Mouse (Mus musculus): ENCODE data around the gene Dgki. TPM values are rescaled to one million over a fixed set of nuclear protein-coding genes. Genes with fewer than 3 reads are reported as not detected.

Dgki gene
- polyA plus RNA-seq, 1 experiment, result 2.0 TPM

GRCm38 (mm10) chr6:37325076-37325475, 25.1 kb upstream of the Dgki start:
- H3K27me3 ChIP-seq (ENCODE audit: control insufficient read depth, insufficient read depth, low read length, poor library complexity, severe bottlenecking), result no peaks in the 10 kb centered on the region
- no peak overlapping the region for H3K9ac ChIP-seq (ENCODE audit: low read depth, poor library complexity, severe bottlenecking)
- H3K4me1 ChIP-seq (ENCODE audit: control insufficient read depth, insufficient read depth, low read length), result peaks cover 4% of the 10 kb centered on the region
- H3K36me3 ChIP-seq (ENCODE audit: control insufficient read depth, insufficient read depth, low read length, poor library complexity, severe bottlenecking), result no peaks in the 10 kb centered on the region
- H3K27ac ChIP-seq (ENCODE audit: insufficient read depth, low read length), result no peak overlapping the region
- H3K4me3 ChIP-seq (ENCODE audit: low read depth, low read length), result no peak overlapping the region
- no peaks in the 10 kb centered on the region for H3K9me3 ChIP-seq (replicated peaks; ENCODE audit: control insufficient read depth, insufficient read depth, low read length, poor library complexity, severe bottlenecking)
- TF ChIP-seq EP300 (IDR thresholded peaks at IDR 0.05; ENCODE audit: insufficient read depth, low read depth, low read length) (no peak), POLR2A (IDR thresholded peaks at IDR 0.05; ENCODE audit: insufficient read depth, low read length) (no peak), CTCF (IDR thresholded peaks at IDR 0.05; ENCODE audit: low read depth, low read length) (no peak)

DNA sequence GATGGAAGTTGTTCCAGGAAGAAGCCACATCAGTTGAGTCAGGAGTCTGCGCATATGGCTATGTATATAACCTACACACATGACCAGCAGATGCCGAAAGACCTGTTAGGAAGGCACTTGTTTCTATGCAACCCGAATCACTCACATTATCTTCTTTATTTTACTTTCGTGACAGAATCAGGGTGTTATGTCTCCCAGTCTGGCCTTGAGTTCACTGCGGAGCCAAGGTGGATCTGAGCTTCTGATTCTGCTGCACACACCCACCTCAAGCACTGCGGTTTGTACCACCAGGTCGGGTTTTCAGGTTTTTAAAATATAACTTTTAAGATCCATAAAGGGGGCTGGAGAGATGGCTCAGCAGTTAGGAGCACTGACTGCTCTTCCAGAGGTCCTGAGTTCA, 22.7 kb upstream of the Dgki start:
- Histone ChIP-seq H3K9me3 (replicated peaks; ENCODE audit: control insufficient read depth, insufficient read depth, low read length, poor library complexity, severe bottlenecking) (no peaks in the 10 kb centered on the region), H3K36me3 (ENCODE audit: control insufficient read depth, insufficient read depth, low read length, poor library complexity, severe bottlenecking) (no peaks in the 10 kb centered on the region), H3K4me3 (ENCODE audit: low read depth, low read length) (no peak overlapping the region), H3K4me1 (ENCODE audit: control insufficient read depth, insufficient read depth, low read length) (peaks cover 4% of the 10 kb centered on the region), H3K9ac (ENCODE audit: low read depth, poor library complexity, severe bottlenecking) (no peak overlapping the region), H3K27me3 (ENCODE audit: control insufficient read depth, insufficient read depth, low read length, poor library complexity, severe bottlenecking) (no peaks in the 10 kb centered on the region), H3K27ac (ENCODE audit: insufficient read depth, low read length) (no peak overlapping the region)
- TF ChIP-seq CTCF (IDR thresholded peaks at IDR 0.05; ENCODE audit: low read depth, low read length) (no peak), POLR2A (IDR thresholded peaks at IDR 0.05; ENCODE audit: insufficient read depth, low read length) (no peak), EP300 (IDR thresholded peaks at IDR 0.05; ENCODE audit: insufficient read depth, low read depth, low read length) (no peak)

- no peaks in the 10 kb centered on the region for H3K36me3 ChIP-seq (ENCODE audit: control insufficient read depth, insufficient read depth, low read length, poor library complexity, severe bottlenecking)
- no peaks in the 10 kb centered on the region for H3K4me1 ChIP-seq (ENCODE audit: control insufficient read depth, insufficient read depth, low read length)
- no peak overlapping the region for H3K9ac ChIP-seq (ENCODE audit: low read depth, poor library complexity, severe bottlenecking)
- no peaks in the 10 kb centered on the region for H3K9me3 ChIP-seq (replicated peaks; ENCODE audit: control insufficient read depth, insufficient read depth, low read length, poor library complexity, severe bottlenecking)
- H3K27ac ChIP-seq (ENCODE audit: insufficient read depth, low read length), result no peak overlapping the region
- TF ChIP-seq POLR2A (IDR thresholded peaks at IDR 0.05; ENCODE audit: insufficient read depth, low read length) (no peak), CTCF (IDR thresholded peaks at IDR 0.05; ENCODE audit: low read depth, low read length) (no peak), EP300 (IDR thresholded peaks at IDR 0.05; ENCODE audit: insufficient read depth, low read depth, low read length) (no peak)
- no peak overlapping the region for H3K4me3 ChIP-seq (ENCODE audit: low read depth, low read length)
- no peaks in the 10 kb centered on the region for H3K27me3 ChIP-seq (ENCODE audit: control insufficient read depth, insufficient read depth, low read length, poor library complexity, severe bottlenecking)
Observed at GRCm38 (mm10) chr6:37322088-37322487, 22.1 kb upstream of the Dgki start.

DNA sequence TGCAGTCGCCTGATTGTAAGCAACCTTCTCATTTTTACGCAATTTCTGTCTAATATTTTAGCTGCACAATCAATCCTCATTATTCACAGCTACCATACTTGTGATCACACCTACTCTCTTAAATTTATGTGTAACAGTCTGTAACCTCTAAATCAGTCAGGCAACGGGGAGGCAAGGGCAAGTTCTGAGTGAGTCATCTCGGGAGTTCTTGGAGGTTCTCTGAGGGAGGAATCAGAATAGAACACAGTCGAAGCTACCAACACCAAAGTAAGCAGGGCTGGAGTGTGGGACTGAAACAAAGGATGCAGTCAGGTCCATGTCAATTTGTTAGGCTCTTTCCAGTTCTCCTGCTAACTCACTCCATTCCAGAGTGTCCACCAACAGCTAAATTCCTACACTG, 17.9 kb upstream of the Dgki start:
- no peak overlapping the region for H3K4me3 ChIP-seq (ENCODE audit: low read depth, low read length)
- H3K27me3 ChIP-seq (ENCODE audit: control insufficient read depth, insufficient read depth, low read length, poor library complexity, severe bottlenecking), result no peaks in the 10 kb centered on the region
- no peak overlapping the region for H3K27ac ChIP-seq (ENCODE audit: insufficient read depth, low read length)
- H3K36me3 ChIP-seq (ENCODE audit: control insufficient read depth, insufficient read depth, low read length, poor library complexity, severe bottlenecking), result no peaks in the 10 kb centered on the region
- H3K9me3 ChIP-seq (replicated peaks; ENCODE audit: control insufficient read depth, insufficient read depth, low read length, poor library complexity, severe bottlenecking), result no peaks in the 10 kb centered on the region; the same call in 1 of the 2 replicates
- H3K9ac ChIP-seq (ENCODE audit: low read depth, poor library complexity, severe bottlenecking), result no peak overlapping the region
- no peak for TF ChIP-seq EP300 (IDR thresholded peaks at IDR 0.05; ENCODE audit: insufficient read depth, low read depth, low read length)
- TF ChIP-seq POLR2A (IDR thresholded peaks at IDR 0.05; ENCODE audit: insufficient read depth, low read length), result no peak
- TF ChIP-seq CTCF (IDR thresholded peaks at IDR 0.05; ENCODE audit: low read depth, low read length), result no peak
- H3K4me1 ChIP-seq (ENCODE audit: control insufficient read depth, insufficient read depth, low read length), result no peaks in the 10 kb centered on the region

DNA sequence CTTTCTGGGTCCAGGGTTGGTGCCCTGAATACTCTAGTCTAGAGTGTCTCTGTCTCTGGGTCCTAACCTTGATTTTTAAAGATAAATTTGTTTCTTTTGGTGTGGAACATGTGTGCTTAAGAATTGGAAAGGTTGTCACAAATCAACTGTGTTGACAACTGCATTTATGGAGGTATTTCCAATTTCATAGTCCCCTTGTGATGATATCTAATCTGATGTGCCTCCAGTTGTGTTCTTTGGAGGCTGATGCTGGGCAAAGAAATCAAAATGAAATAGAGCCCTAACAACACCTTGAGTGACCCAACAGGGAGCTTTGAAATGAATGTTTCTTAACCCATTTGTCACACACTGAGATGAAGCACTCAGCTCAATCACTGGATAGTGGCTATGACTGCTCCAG, 15.5 kb upstream of the Dgki start:
- TF ChIP-seq CTCF (IDR thresholded peaks at IDR 0.05; ENCODE audit: low read depth, low read length) (no peak), EP300 (IDR thresholded peaks at IDR 0.05; ENCODE audit: insufficient read depth, low read depth, low read length) (no peak), POLR2A (IDR thresholded peaks at IDR 0.05; ENCODE audit: insufficient read depth, low read length) (no peak)
- H3K4me1 ChIP-seq (ENCODE audit: control insufficient read depth, insufficient read depth, low read length), result no peaks in the 10 kb centered on the region
- H3K9ac ChIP-seq (ENCODE audit: low read depth, poor library complexity, severe bottlenecking), result no peak overlapping the region
- no peak overlapping the region for H3K4me3 ChIP-seq (ENCODE audit: low read depth, low read length)
- no peak overlapping the region for H3K27ac ChIP-seq (ENCODE audit: insufficient read depth, low read length)
- no peaks in the 10 kb centered on the region; the same call in 1 of the 2 replicates for H3K9me3 ChIP-seq (replicated peaks; ENCODE audit: control insufficient read depth, insufficient read depth, low read length, poor library complexity, severe bottlenecking)
- no peaks in the 10 kb centered on the region for H3K27me3 ChIP-seq (ENCODE audit: control insufficient read depth, insufficient read depth, low read length, poor library complexity, severe bottlenecking)
- no peaks in the 10 kb centered on the region for H3K36me3 ChIP-seq (ENCODE audit: control insufficient read depth, insufficient read depth, low read length, poor library complexity, severe bottlenecking)

GRCm38 (mm10) chr6:37310601-37311000, 10.6 kb upstream of the Dgki start:
- H3K27me3 ChIP-seq (ENCODE audit: control insufficient read depth, insufficient read depth, low read length, poor library complexity, severe bottlenecking), result no peaks in the 10 kb centered on the region
- no peak overlapping the region for H3K9ac ChIP-seq (ENCODE audit: low read depth, poor library complexity, severe bottlenecking)
- no peaks in the 10 kb centered on the region for H3K36me3 ChIP-seq (ENCODE audit: control insufficient read depth, insufficient read depth, low read length, poor library complexity, severe bottlenecking)
- TF ChIP-seq EP300 (IDR thresholded peaks at IDR 0.05; ENCODE audit: insufficient read depth, low read depth, low read length) (no peak), POLR2A (IDR thresholded peaks at IDR 0.05; ENCODE audit: insufficient read depth, low read length) (no peak), CTCF (IDR thresholded peaks at IDR 0.05; ENCODE audit: low read depth, low read length) (no peak)
- H3K4me1 ChIP-seq (ENCODE audit: control insufficient read depth, insufficient read depth, low read length), result no peaks in the 10 kb centered on the region
- no peaks in the 10 kb centered on the region for H3K9me3 ChIP-seq (replicated peaks; ENCODE audit: control insufficient read depth, insufficient read depth, low read length, poor library complexity, severe bottlenecking)
- H3K27ac ChIP-seq (ENCODE audit: insufficient read depth, low read length), result no peak overlapping the region
- no peak overlapping the region for H3K4me3 ChIP-seq (ENCODE audit: low read depth, low read length)
